In the genomic region with DNA sequence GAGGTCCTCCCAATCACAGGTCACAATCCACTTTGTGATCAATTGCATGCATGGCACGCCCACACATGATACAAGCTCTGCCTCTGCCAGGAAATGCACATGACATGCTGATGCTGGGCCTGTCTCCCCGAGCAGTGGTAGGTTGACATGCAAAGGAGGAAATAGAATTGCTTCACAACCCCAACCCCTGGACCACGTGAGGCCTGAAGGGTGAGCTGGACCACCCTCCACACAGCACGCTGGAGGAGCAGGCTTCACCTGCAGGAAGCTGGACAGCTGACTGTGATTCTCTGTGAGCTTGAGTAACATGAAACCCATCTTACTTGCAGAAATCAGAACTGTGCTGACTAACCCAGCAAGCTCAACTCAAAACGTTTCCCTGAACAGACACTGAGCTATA, we compare ENCODE assay signal across 24 mouse cellular contexts.
DNase-seq lines count a peak whose midpoint lies in the region; ATAC-seq and TF ChIP-seq lines count a peak whose summit lies in the region.
"Had no signal": no experiment of that assay in that cellular context is flagged by ENCODE, and none has a peak within 500 bp of the region (broad histone marks: within the 10 kb centered on the region; RNA-seq: fewer than 3 reads in every experiment).

No protein-coding gene starts in this region.

- no peak for TF ChIP-seq POLR2A in thymus, adult 2 months (IDR thresholded peaks at IDR 0.05; ENCODE audit: control insufficient read depth, extremely low read depth, insufficient read depth, low read length, poor library complexity)

- no peak overlapping the region for H3K27ac ChIP-seq in thymus, adult 2 months (ENCODE audit: control insufficient read depth, insufficient read depth, low read length)
- no peak overlapping the region for H3K27ac ChIP-seq in hindbrain, embryonic 10.5 days
- H3K27ac ChIP-seq: embryonic facial prominence, embryonic 12.5 days; forebrain, embryonic 13.5 days; hindbrain, embryonic 14.5 days; left cerebral cortex, adult 2 months; liver, embryonic 14.5 days; neural tube, embryonic 13.5 days had no signal

- ATAC-seq in CD4-positive, CD25-positive, alpha-beta regulatory T cell, adult 4 months = no peak
- ATAC-seq in megakaryocyte progenitor cell, adult 5-6 weeks (replicated peaks; ENCODE audit: poor library complexity) = peak; percentile 71
- ATAC-seq: forebrain, embryonic 13.5 days; inflammation-experienced regulatory T-cells, adult 6 months had no signal

- no peaks in the 10 kb centered on the region for H3K27me3 ChIP-seq in thymus, adult 2 months (ENCODE audit: control insufficient read depth, insufficient read depth, low read length)
- H3K27me3 ChIP-seq in hindbrain, embryonic 10.5 days (ENCODE audit: insufficient read depth, poor library complexity, severe bottlenecking) = 0 out of 2 replicates have a peak, but pooled peaks cover 2% of the 10 kb centered on the region
- H3K27me3 ChIP-seq: embryonic facial prominence, embryonic 12.5 days; neural tube, embryonic 13.5 days had no signal

- no peaks in the 10 kb centered on the region for H3K36me3 ChIP-seq in thymus, adult 2 months (ENCODE audit: control insufficient read depth, insufficient read depth, low read length)
- H3K36me3 ChIP-seq in hindbrain, embryonic 10.5 days = no peaks in the 10 kb centered on the region
- H3K36me3 ChIP-seq: embryonic facial prominence, embryonic 12.5 days; neural tube, embryonic 13.5 days had no signal

- no peaks in the 10 kb centered on the region for H3K4me1 ChIP-seq in thymus, adult 2 months (replicated peaks; ENCODE audit: control insufficient read depth, insufficient read depth, low read length)
- peaks cover 14% of the 10 kb centered on the region for H3K4me1 ChIP-seq in hindbrain, embryonic 10.5 days (replicated peaks)
- H3K4me1 ChIP-seq: embryonic facial prominence, embryonic 12.5 days; forebrain, embryonic 13.5 days had no signal

- 29% methylated on average over 5 of the region's 5 CpGs for WGBS in thymus, adult 2 months
- 75% methylated on average over 5 of the region's 5 CpGs for WGBS in hindbrain, embryonic 10.5 days

- TF ChIP-seq CTCF in thymus, adult 2 months (IDR thresholded peaks at IDR 0.05; ENCODE audit: borderline replicate concordance, control insufficient read depth, extremely low read depth, insufficient read depth, low read length, poor library complexity) = no peak

- no peaks in the 10 kb centered on the region for H3K9me3 ChIP-seq in hindbrain, embryonic 10.5 days
- H3K9me3 ChIP-seq: embryonic facial prominence, embryonic 12.5 days; forebrain, embryonic 13.5 days; neural tube, embryonic 13.5 days had no signal

- DNase-seq in CD4-positive, CD25-positive, alpha-beta regulatory T cell, adult 2 months (ENCODE audit: low read depth, low spot score) = peak; percentile 8
- peak; percentile 9 for DNase-seq in thymus, adult 2 months
- DNase-seq in thymus, adult 18-20 months = no peak
- DNase-seq in NIH3T3 (ENCODE audit: low read depth) = peak; percentile 1
- no peak for DNase-seq in adrenal gland, adult 18-20 months (ENCODE audit: low spot score in 2 of 2)
- DNase-seq in hindbrain, embryonic 10.5 days (ENCODE audit: low spot score) = no peak
- DNase-seq: adrenal gland, postnatal 36 days; cerebellum, adult 11 months; cerebellum, adult 9-11 months; gastrocnemius, postnatal 36 days; heart, postnatal 36 days; kidney, adult 9 months; kidney, postnatal 25 days; lung, embryonic 14.5 days; midbrain, embryonic 14.5 days had no signal

- H3K4me3 ChIP-seq in thymus, adult 2 months (ENCODE audit: control insufficient read depth, insufficient read depth, low read length) = no peak overlapping the region
- H3K4me3 ChIP-seq in hindbrain, embryonic 10.5 days = no peak overlapping the region
- H3K4me3 ChIP-seq: embryonic facial prominence, embryonic 12.5 days; forebrain, embryonic 13.5 days; left cerebral cortex, adult 2 months; neural tube, embryonic 13.5 days had no signal

Comparison
In these comparisons a context has a peak if more than half of its experiments do, and no peak if none do; other contexts are left out.
1. DNase-seq: peak in CD4-positive, CD25-positive, alpha-beta regulatory T cell, adult 2 months (single experiment), thymus, adult 2 months (single experiment) and NIH3T3 (single experiment); none in thymus, adult 18-20 months (0 of 2), adrenal gland, adult 18-20 months (0 of 2) and hindbrain, embryonic 10.5 days (single experiment).